Comparison of ENCODE assay signal across 8 mouse cellular contexts in the genomic region with DNA sequence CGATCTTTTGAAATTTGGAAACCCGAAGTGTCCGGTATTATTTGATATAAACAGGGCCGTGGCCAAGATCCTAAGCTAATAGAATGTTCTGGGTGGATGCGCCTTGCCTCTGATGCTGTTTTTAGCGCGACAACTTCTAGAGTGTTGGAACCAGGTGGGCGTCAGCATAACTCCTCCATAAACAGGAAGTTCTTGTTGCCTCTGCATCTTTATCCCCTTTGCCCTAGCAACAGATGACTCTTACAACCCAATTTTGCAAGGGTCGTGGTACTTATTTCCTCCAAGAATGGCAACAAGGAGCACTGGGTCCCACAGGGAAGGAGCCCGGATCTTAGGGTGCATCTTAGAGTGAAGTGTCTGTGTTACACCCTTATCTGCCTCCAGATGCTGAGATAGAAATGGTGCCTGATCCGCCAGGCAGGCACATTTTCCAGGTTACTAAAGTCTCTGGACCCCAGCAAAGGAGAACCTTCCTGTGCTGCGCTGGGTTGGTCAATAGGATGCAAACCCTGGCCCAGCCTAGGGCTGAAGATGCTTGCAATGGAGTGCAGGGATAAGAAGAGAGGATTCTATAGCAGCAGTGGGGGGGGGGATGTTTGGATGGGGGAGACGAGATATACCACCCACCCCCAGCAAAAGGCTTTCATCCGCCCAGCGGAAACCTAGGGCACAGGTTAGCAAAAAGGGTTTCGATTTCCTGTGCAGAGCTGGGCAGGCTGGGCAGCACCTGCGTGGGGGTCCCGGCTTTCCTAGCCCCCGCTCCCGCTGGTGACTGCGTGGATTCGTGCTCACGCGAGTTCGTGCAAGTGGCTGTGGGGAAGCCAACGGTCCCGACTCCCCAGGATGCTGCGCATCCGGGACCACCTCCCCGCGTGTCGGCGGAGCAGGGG. TPM values are rescaled to one million over a fixed set of nuclear protein-coding genes. Genes with fewer than 3 reads are reported as not detected.
DNase-seq lines count a peak whose midpoint lies in the region; ATAC-seq and TF ChIP-seq lines count a peak whose summit lies in the region.

No protein-coding gene starts in this region.

- 0 out of 2 replicates have a peak, but pooled peaks cover 4% of the 10 kb centered on the region for H3K9me3 ChIP-seq in kidney, embryonic 16.5 days (ENCODE audit: low read length)
- peaks cover 3% of the 10 kb centered on the region; the same call in 1 of the 2 replicates for H3K9me3 ChIP-seq in heart, embryonic 16.5 days (replicated peaks; ENCODE audit: control insufficient read depth, low read length)
- no peaks in the 10 kb centered on the region for H3K9me3 ChIP-seq in liver, postnatal 0 days (ENCODE audit: low read length)
- no peaks in the 10 kb centered on the region for H3K9me3 ChIP-seq in stomach, embryonic 16.5 days (replicated peaks; ENCODE audit: control insufficient read depth, low read length)

- H3K27ac ChIP-seq in kidney, embryonic 16.5 days (ENCODE audit: low read length): no peak overlapping the region
- no peak overlapping the region for H3K27ac ChIP-seq in heart, embryonic 16.5 days (ENCODE audit: low read length)
- no peak overlapping the region for H3K27ac ChIP-seq in liver, postnatal 0 days (ENCODE audit: low read depth)
- no peak overlapping the region for H3K27ac ChIP-seq in stomach, embryonic 16.5 days (ENCODE audit: low read length)

- H3K4me2 ChIP-seq in kidney, embryonic 16.5 days (replicated peaks; ENCODE audit: low read depth, low read length): peak overlapping the region; percentile 99
- peak overlapping the region; percentile 100 for H3K4me2 ChIP-seq in heart, embryonic 16.5 days (ENCODE audit: low read depth, low read length)
- peak overlapping the region; percentile 91 for H3K4me2 ChIP-seq in liver, postnatal 0 days (ENCODE audit: low read depth, low read length)
- H3K4me2 ChIP-seq in stomach, embryonic 16.5 days (ENCODE audit: low read depth, low read length): peak overlapping the region; percentile 87

- 19% methylated on average over 33 of the region's 33 CpGs for WGBS in kidney, embryonic 16.5 days
- 19% methylated on average over 33 of the region's 33 CpGs for WGBS in heart, embryonic 16.5 days
- 21% methylated on average over 32 of the region's 33 CpGs for WGBS in liver, postnatal 0 days (ENCODE audit: insufficient replicate concordance)
- WGBS in stomach, embryonic 16.5 days: 20% methylated on average over 33 of the region's 33 CpGs

- peak overlapping the region; percentile 69 for H3K9ac ChIP-seq in kidney, embryonic 16.5 days (replicated peaks; ENCODE audit: low read length)
- peak overlapping the region; percentile 74 for H3K9ac ChIP-seq in heart, embryonic 16.5 days (ENCODE audit: low read length)
- H3K9ac ChIP-seq in liver, postnatal 0 days (replicated peaks): peak overlapping the region; percentile 38; the same call in 1 of the 2 replicates
- peak overlapping the region; percentile 65 for H3K9ac ChIP-seq in stomach, embryonic 16.5 days (ENCODE audit: low read length)

- DNase-seq in kidney, postnatal 10 days: no peak
- DNase-seq in ZHBTc4 (ENCODE audit: low read depth, low spot score): peak; percentile 6
- DNase-seq in liver, postnatal 0 days: peak; percentile 13
- DNase-seq in cerebellum, adult 9-10 months: no peak
- no peak for DNase-seq in layer of hippocampus, postnatal 25 days (ENCODE audit: extremely low spot score in 1 of 2, low spot score in 1 of 2)

- peak; percentile 65 for ATAC-seq in kidney, embryonic 16.5 days (ENCODE audit: low FRiP score, low TSS enrichment)
- peak; percentile 23 for ATAC-seq in heart, embryonic 16.5 days (replicated peaks; ENCODE audit: extremely low read depth, insufficient read depth, low FRiP score)
- no peak for ATAC-seq in liver, postnatal 0 days
- ATAC-seq in stomach, embryonic 16.5 days (ENCODE audit: insufficient read depth, low FRiP score): 0 out of 2 replicates have a peak, but pooled peaks have one; percentile 11

- no peak for TF ChIP-seq CTCF in liver, postnatal 0 days (IDR thresholded peaks at IDR 0.05; ENCODE audit: low read depth)

- H3K27me3 ChIP-seq in kidney, embryonic 16.5 days (ENCODE audit: insufficient read depth, low read length): no peaks in the 10 kb centered on the region
- peaks cover 7% of the 10 kb centered on the region; the same call in 1 of the 2 replicates for H3K27me3 ChIP-seq in heart, embryonic 16.5 days (ENCODE audit: control insufficient read depth, insufficient read depth, low read length)
- H3K27me3 ChIP-seq in liver, postnatal 0 days (ENCODE audit: insufficient read depth, low read length): peaks cover 9% of the 10 kb centered on the region
- 0 out of 2 replicates have a peak, but pooled peaks cover 2% of the 10 kb centered on the region for H3K27me3 ChIP-seq in stomach, embryonic 16.5 days (ENCODE audit: control insufficient read depth, insufficient read depth, low read length)

- peak overlapping the region; percentile 69 for H3K4me3 ChIP-seq in kidney, embryonic 16.5 days (ENCODE audit: low read length)
- peak overlapping the region; percentile 81 for H3K4me3 ChIP-seq in heart, embryonic 16.5 days (ENCODE audit: low read length)
- H3K4me3 ChIP-seq in liver, postnatal 0 days (ENCODE audit: low read depth, low read length): peak overlapping the region; percentile 53
- peak overlapping the region; percentile 53 for H3K4me3 ChIP-seq in stomach, embryonic 16.5 days (replicated peaks; ENCODE audit: low read length)

- TF ChIP-seq EP300 in liver, postnatal 0 days (IDR thresholded peaks at IDR 0.05; ENCODE audit: low read depth): no peak

- H3K4me1 ChIP-seq in kidney, embryonic 16.5 days (ENCODE audit: insufficient read depth, low read length): peaks cover 3% of the 10 kb centered on the region; the same call in 1 of the 2 replicates
- 0 out of 2 replicates have a peak, but pooled peaks cover 5% of the 10 kb centered on the region for H3K4me1 ChIP-seq in heart, embryonic 16.5 days (ENCODE audit: control insufficient read depth, insufficient read depth, low read length)
- H3K4me1 ChIP-seq in liver, postnatal 0 days (ENCODE audit: insufficient read depth): peaks cover 7% of the 10 kb centered on the region
- H3K4me1 ChIP-seq in stomach, embryonic 16.5 days (ENCODE audit: control insufficient read depth, insufficient read depth, low read length): no peaks in the 10 kb centered on the region

- no peaks in the 10 kb centered on the region for H3K36me3 ChIP-seq in kidney, embryonic 16.5 days (ENCODE audit: insufficient read depth, low read length)
- H3K36me3 ChIP-seq in heart, embryonic 16.5 days (ENCODE audit: control insufficient read depth, insufficient read depth): no peaks in the 10 kb centered on the region
- H3K36me3 ChIP-seq in liver, postnatal 0 days (replicated peaks; ENCODE audit: insufficient read depth, low read length): no peaks in the 10 kb centered on the region
- H3K36me3 ChIP-seq in stomach, embryonic 16.5 days (ENCODE audit: control insufficient read depth, insufficient read depth, low read length): no peaks in the 10 kb centered on the region

RNA-seq across cellular contexts. Expression of a gene that starts 0.8 kb away (rescaled TPM):
- 0.66 and 0.84 TPM in 2 replicates for polyA plus RNA-seq in kidney, embryonic 16.5 days (2015; fragmentation: Nextera tagmentation; extraction: Ambion mirVana)
- 0.43 and 0.62 TPM in 2 replicates for polyA plus RNA-seq in heart, embryonic 16.5 days (2015; fragmentation: Nextera tagmentation; extraction: Ambion mirVana)
- polyA plus RNA-seq in liver, postnatal 0 days (2015; fragmentation: Nextera tagmentation; extraction: Ambion mirVana): 0.04 TPM in 1 of 2 replicates, not detected in the other
- 1.2 and 1.3 TPM in 2 replicates for polyA plus RNA-seq in stomach, embryonic 16.5 days (2015; fragmentation: Nextera tagmentation; extraction: Ambion mirVana)
- 100 to 1,000 TPM; 243 to 244 TPM for total RNA-seq in layer of hippocampus, postnatal 25 days (2021)

Comparison
In these comparisons a context has a peak if more than half of its experiments do, and no peak if none do; other contexts are left out.
1. DNase-seq: peak in ZHBTc4 (single experiment) and liver, postnatal 0 days (single experiment); none in kidney, postnatal 10 days (single experiment), cerebellum, adult 9-10 months (single experiment) and layer of hippocampus, postnatal 25 days (0 of 2).
2. Peak in every context shown above with its lines, with median percentiles within 50 percentile points of each other: H3K4me2 ChIP-seq, H3K4me3 ChIP-seq and H3K9ac ChIP-seq.